Mouse (Mus musculus) kidney, embryonic 16.5 days (tissue): ENCODE data around the gene Hibch. TPM values are rescaled to one million over a fixed set of nuclear protein-coding genes. Genes with fewer than 3 reads are reported as not detected.

Experiments used
- ATAC-seq: fragments of 200-750 bp; cut with Nextera tagmentation; 2 replicates; pipeline ENCODE4 v1.8.0; 2017; ENCODE audit warnings: moderate TSS enrichment; ENCODE audit not compliant: low FRiP score, low TSS enrichment
- H3K27ac ChIP-seq: fragments of 300-500 bp; sonication (generic); 2 replicates; pipeline ENCODE4 v1.5.1; 2014; ENCODE audit warnings: low read length
- H3K27me3 ChIP-seq: fragments of 300-500 bp; sonication (generic); 2 replicates; pipeline ENCODE4 v1.6.1; 2014; ENCODE audit warnings: low read length, control low read depth, mixed read lengths; ENCODE audit not compliant: insufficient read depth
- H3K36me3 ChIP-seq: fragments of 300-500 bp; sonication (generic); 2 replicates; pipeline ENCODE4 v1.6.1; 2014; ENCODE audit warnings: low read length, control low read depth, mixed read lengths; ENCODE audit not compliant: insufficient read depth
- H3K4me1 ChIP-seq: fragments of 300-500 bp; sonication (generic); 2 replicates; pipeline ENCODE4 v1.6.1; 2014; ENCODE audit warnings: low read length, control low read depth, mixed read lengths; ENCODE audit not compliant: insufficient read depth
- H3K4me2 ChIP-seq: fragments of 300-500 bp; sonication (generic); replicated peaks from 2 replicates; pipeline ENCODE4 v1.6.1; 2014; ENCODE audit warnings: low read depth, low read length
- H3K4me3 ChIP-seq: fragments of 300-500 bp; sonication (generic); 2 replicates; pipeline ENCODE4 v1.5.1; 2014; ENCODE audit warnings: mild to moderate bottlenecking, low read length
- H3K9ac ChIP-seq: fragments of 300-500 bp; sonication (generic); replicated peaks from 2 replicates; pipeline ENCODE4 v1.6.1; 2014; ENCODE audit warnings: low read length
- H3K9me3 ChIP-seq: fragments of 300-500 bp; sonication (generic); 2 replicates; pipeline ENCODE4 v1.6.1; 2016; ENCODE audit warnings: low read length, control low read depth
- WGBS: fragments of 180-500 bp; shearing (Covaris S2); extraction: QIAGEN DNeasy Blood & Tissue Kit; methylation state at CpG from one replicate; pipeline ENCODE4 v1.1.7; 2014; 5-methylcytosine and 5-hydroxymethylcytosine counted together
- polyA plus RNA-seq: library from polyadenylated mRNA; unstranded; fragments of >200 nt; fragmentation: Nextera tagmentation; extraction: Ambion mirVana; gene quantifications from 2 replicates; pipeline ENCODE4 v1.2.1, GENCODE M21; 2015

Hibch gene
- polyA plus RNA-seq, 1 experiment from 2014 or later = 27.5 TPM

GRCm38 (mm10) chr1:52947895-52948294 lies 103.2 kb downstream of the Hibch start:
- H3K27ac ChIP-seq = no peak overlapping the region
- no peak for ATAC-seq
- no peak overlapping the region for H3K4me2 ChIP-seq
- no peak overlapping the region for H3K9ac ChIP-seq
- H3K9me3 ChIP-seq = no peaks in the 10 kb centered on the region
- 87% methylated on average over 5 of the region's 5 CpGs for WGBS
- H3K27me3 ChIP-seq = no peaks in the 10 kb centered on the region
- H3K4me1 ChIP-seq = peaks cover 9% of the 10 kb centered on the region
- H3K4me3 ChIP-seq = no peak overlapping the region
- no peaks in the 10 kb centered on the region for H3K36me3 ChIP-seq

GRCm38 (mm10) chr1:52951146-52951868 lies 106.6 kb downstream of the Hibch start:
- 0 out of 2 replicates have a peak, but pooled peaks have one; percentile 26 for ATAC-seq
- Histone ChIP-seq H3K9ac (no peak overlapping the region), H3K27me3 (no peaks in the 10 kb centered on the region), H3K9me3 (no peaks in the 10 kb centered on the region), H3K4me2 (peak overlapping the region; percentile 20), H3K4me3 (peak overlapping the region; percentile 8; the same call in 1 of the 2 replicates), H3K27ac (peak overlapping the region; percentile 70), H3K36me3 (no peaks in the 10 kb centered on the region), H3K4me1 (peaks cover 19% of the 10 kb centered on the region)
- WGBS = 40% methylated on average over 5 of the region's 5 CpGs

- Histone ChIP-seq H3K27me3 (no peaks in the 10 kb centered on the region), H3K27ac (no peak overlapping the region), H3K4me1 (peaks cover 19% of the 10 kb centered on the region), H3K9ac (peak overlapping the region; percentile 68), H3K4me3 (peak overlapping the region; percentile 70), H3K9me3 (no peaks in the 10 kb centered on the region), H3K4me2 (peak overlapping the region; percentile 98), H3K36me3 (no peaks in the 10 kb centered on the region)
- 5% methylated on average over 5 of the region's 5 CpGs for WGBS
- peak; percentile 10; the same call in 1 of the 2 replicates for ATAC-seq
Observed at GRCm38 (mm10) chr1:52952143-52952542, 107.4 kb downstream of the Hibch start.

- ATAC-seq = peak; percentile 84
Observed at GRCm38 (mm10) chr1:52952551-52953397, 108.0 kb downstream of the Hibch start.

GRCm38 (mm10) chr1:52953548-52953947 lies 108.8 kb downstream of the Hibch start:
- ATAC-seq = no peak
- H3K27ac ChIP-seq = no peak overlapping the region
- H3K9ac ChIP-seq = no peak overlapping the region
- H3K4me2 ChIP-seq = peak overlapping the region; percentile 98
- WGBS = 19% methylated on average over 4 of the region's 4 CpGs
- no peaks in the 10 kb centered on the region for H3K9me3 ChIP-seq
- peak overlapping the region; percentile 70 for H3K4me3 ChIP-seq
- no peaks in the 10 kb centered on the region for H3K27me3 ChIP-seq
- no peaks in the 10 kb centered on the region for H3K36me3 ChIP-seq
- peaks cover 19% of the 10 kb centered on the region for H3K4me1 ChIP-seq

More at GRCm38 (mm10) chr1:52952551-52953397, 108.0 kb downstream of the Hibch start:
- H3K4me3 ChIP-seq = peak overlapping the region; percentile 70
- under 1% methylated on average over 47 of the region's 47 CpGs for WGBS
- H3K36me3 ChIP-seq = no peaks in the 10 kb centered on the region
- H3K27ac ChIP-seq = no peak overlapping the region
- no peaks in the 10 kb centered on the region for H3K9me3 ChIP-seq
- peaks cover 19% of the 10 kb centered on the region for H3K4me1 ChIP-seq
- no peaks in the 10 kb centered on the region for H3K27me3 ChIP-seq
- peak overlapping the region; percentile 98 for H3K4me2 ChIP-seq
- H3K9ac ChIP-seq = peak overlapping the region; percentile 68

GRCm38 (mm10) chr1:52954456-52954855 lies 109.7 kb downstream of the Hibch start:
- ATAC-seq = no peak
- Histone ChIP-seq H3K36me3 (no peaks in the 10 kb centered on the region), H3K9ac (no peak overlapping the region), H3K27me3 (no peaks in the 10 kb centered on the region), H3K27ac (no peak overlapping the region), H3K4me3 (no peak overlapping the region), H3K4me1 (peaks cover 19% of the 10 kb centered on the region), H3K4me2 (no peak overlapping the region), H3K9me3 (no peaks in the 10 kb centered on the region)
- 81% methylated on average over 2 of the region's 2 CpGs for WGBS

GRCm38 (mm10) chr1:52955102-52955501 lies 110.4 kb downstream of the Hibch start:
- no peaks in the 10 kb centered on the region for H3K36me3 ChIP-seq
- H3K9ac ChIP-seq = no peak overlapping the region
- no peak overlapping the region for H3K27ac ChIP-seq
- H3K4me3 ChIP-seq = no peak overlapping the region
- H3K9me3 ChIP-seq = no peaks in the 10 kb centered on the region
- 38% methylated on average over 6 of the region's 6 CpGs for WGBS
- no peak overlapping the region for H3K4me2 ChIP-seq
- no peak for ATAC-seq
- H3K4me1 ChIP-seq = peaks cover 19% of the 10 kb centered on the region
- no peaks in the 10 kb centered on the region for H3K27me3 ChIP-seq

GRCm38 (mm10) chr1:52956746-52957145 lies 112.0 kb downstream of the Hibch start:
- Histone ChIP-seq H3K9ac (no peak overlapping the region), H3K36me3 (no peaks in the 10 kb centered on the region), H3K27ac (no peak overlapping the region), H3K4me1 (peaks cover 19% of the 10 kb centered on the region), H3K4me2 (no peak overlapping the region), H3K9me3 (no peaks in the 10 kb centered on the region), H3K4me3 (no peak overlapping the region), H3K27me3 (no peaks in the 10 kb centered on the region)
- ATAC-seq = no peak
- WGBS = 81% methylated on average over 4 of the region's 4 CpGs

GRCm38 (mm10) chr1:52960191-52960590 lies 115.5 kb downstream of the Hibch start:
- no peaks in the 10 kb centered on the region for H3K4me1 ChIP-seq
- no peak overlapping the region for H3K4me2 ChIP-seq
- H3K27me3 ChIP-seq = no peaks in the 10 kb centered on the region
- no peaks in the 10 kb centered on the region for H3K36me3 ChIP-seq
- ATAC-seq = no peak
- WGBS = 68% methylated on average over 6 of the region's 6 CpGs
- no peak overlapping the region for H3K4me3 ChIP-seq
- no peak overlapping the region for H3K9ac ChIP-seq
- no peak overlapping the region for H3K27ac ChIP-seq
- H3K9me3 ChIP-seq = no peaks in the 10 kb centered on the region

- Histone ChIP-seq H3K9ac (no peak overlapping the region), H3K4me2 (no peak overlapping the region), H3K4me1 (no peaks in the 10 kb centered on the region), H3K9me3 (no peaks in the 10 kb centered on the region), H3K36me3 (no peaks in the 10 kb centered on the region), H3K27ac (no peak overlapping the region), H3K4me3 (no peak overlapping the region), H3K27me3 (no peaks in the 10 kb centered on the region)
- ATAC-seq = no peak
- 77% methylated on average over 2 of the region's 2 CpGs for WGBS
Observed at GRCm38 (mm10) chr1:52963097-52963496, 118.4 kb downstream of the Hibch start.
